Mouse (Mus musculus): ENCODE data around the gene Evl.

DNA sequence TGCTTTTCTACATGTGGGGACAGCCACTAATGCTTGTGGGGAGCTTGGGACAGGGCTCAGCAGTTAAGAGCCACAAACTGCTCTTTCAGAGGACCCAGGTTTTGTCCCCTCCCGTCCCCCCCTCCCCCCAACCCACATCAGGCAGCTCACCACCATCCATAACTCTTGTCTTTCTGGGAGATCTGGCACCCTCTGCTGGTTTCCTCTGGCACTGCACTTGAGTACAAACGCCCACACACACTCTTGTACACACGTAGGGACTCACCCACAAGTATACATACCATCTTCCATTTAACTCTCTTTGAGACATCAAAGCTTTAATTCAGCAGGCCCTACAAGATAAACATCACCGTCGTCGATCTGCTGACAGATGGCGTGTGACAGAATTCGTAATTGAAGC lies 25.3 kb upstream of the Evl start:
- TF ChIP-seq CTCF (IDR thresholded peaks at IDR 0.05; ENCODE audit: control insufficient read depth, insufficient read depth, low read length) (peak; percentile 67), POLR2A (IDR thresholded peaks at IDR 0.05; ENCODE audit: borderline replicate concordance, control insufficient read depth, low read depth, low read length) (no peak)
